Mouse (Mus musculus) hindbrain, embryonic 13.5 days (tissue): ENCODE measurements at regions not wholly inside any gene's neighbourhood (a gene's known extent, or its start where the extent isn't known, plus 50 kb on each side); places are given as distances from the start of the nearest gene placed in this dataset.

Experiments used
- ATAC-seq: fragments of 200-750 bp; cut with Nextera tagmentation; 2 replicates; pipeline ENCODE4 v1.8.0; 2017; ENCODE audit warnings: moderate TSS enrichment; ENCODE audit not compliant: low FRiP score
- H3K27ac ChIP-seq: fragments of 300-500 bp; sonication (generic); 2 replicates; pipeline ENCODE4 v1.5.1; 2015; ENCODE audit warnings: inconsistent platforms, mild to moderate bottlenecking, moderate library complexity
- H3K27me3 ChIP-seq: fragments of 300-500 bp; sonication (generic); 2 replicates; pipeline ENCODE4 v1.6.1; 2015; ENCODE audit warnings: mild to moderate bottlenecking, inconsistent platforms
- H3K36me3 ChIP-seq: fragments of 300-500 bp; sonication (generic); 2 replicates; pipeline ENCODE4 v1.6.1; 2015; ENCODE audit warnings: mild to moderate bottlenecking, inconsistent platforms
- H3K4me1 ChIP-seq: fragments of 300-500 bp; sonication (generic); replicated peaks from 2 replicates; pipeline ENCODE4 v1.6.1; 2015; ENCODE audit warnings: inconsistent platforms
- H3K4me2 ChIP-seq: fragments of 300-500 bp; sonication (generic); 2 replicates; pipeline ENCODE4 v1.6.1; 2015; ENCODE audit warnings: inconsistent platforms, mild to moderate bottlenecking, moderate library complexity
- H3K4me3 ChIP-seq: fragments of 300-500 bp; sonication (generic); 2 replicates; pipeline ENCODE4 v1.5.1; 2015; ENCODE audit warnings: mild to moderate bottlenecking, inconsistent platforms
- H3K9ac ChIP-seq: fragments of 300-500 bp; sonication (generic); 2 replicates; pipeline ENCODE4 v1.6.1; 2015; ENCODE audit warnings: mild to moderate bottlenecking, inconsistent platforms
- H3K9me3 ChIP-seq: fragments of 300-500 bp; sonication (generic); 2 replicates; pipeline ENCODE4 v1.6.1; 2016; ENCODE audit warnings: inconsistent platforms
- WGBS: fragments of 180-500 bp; shearing (Covaris S2); methylation state at CpG from one replicate; pipeline ENCODE4 v1.1.7; 2015; 5-methylcytosine and 5-hydroxymethylcytosine counted together

DNA sequence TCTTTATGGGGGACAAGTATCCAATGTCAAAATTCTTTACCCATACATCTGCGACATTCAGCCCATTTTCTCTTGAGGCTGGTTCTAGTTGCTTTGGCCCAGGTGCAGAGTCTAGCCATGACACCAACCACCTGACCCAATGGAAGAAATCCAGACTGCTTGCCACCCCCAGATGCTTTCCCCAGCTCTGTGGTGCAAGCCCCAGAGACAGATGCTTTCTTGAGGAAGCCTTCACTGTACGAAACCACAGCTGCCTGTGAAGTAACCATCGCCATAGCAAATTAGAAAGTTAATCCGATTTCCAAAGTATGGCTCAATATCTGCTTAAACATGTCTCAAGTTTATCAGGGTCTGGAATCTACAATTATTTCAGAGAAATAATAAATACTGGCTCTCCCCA, 138.5 kb downstream of the Arrdc4 start:
- no peak overlapping the region for H3K4me2 ChIP-seq
- no peak overlapping the region for H3K9ac ChIP-seq
- no peak overlapping the region for H3K27ac ChIP-seq
- H3K4me3 ChIP-seq: no peak overlapping the region
- no peaks in the 10 kb centered on the region for H3K4me1 ChIP-seq
- no peaks in the 10 kb centered on the region for H3K36me3 ChIP-seq
- no peaks in the 10 kb centered on the region for H3K27me3 ChIP-seq
- no peaks in the 10 kb centered on the region for H3K9me3 ChIP-seq
- WGBS: 91% methylated on average over 4 of the region's 4 CpGs
- ATAC-seq: no peak

DNA sequence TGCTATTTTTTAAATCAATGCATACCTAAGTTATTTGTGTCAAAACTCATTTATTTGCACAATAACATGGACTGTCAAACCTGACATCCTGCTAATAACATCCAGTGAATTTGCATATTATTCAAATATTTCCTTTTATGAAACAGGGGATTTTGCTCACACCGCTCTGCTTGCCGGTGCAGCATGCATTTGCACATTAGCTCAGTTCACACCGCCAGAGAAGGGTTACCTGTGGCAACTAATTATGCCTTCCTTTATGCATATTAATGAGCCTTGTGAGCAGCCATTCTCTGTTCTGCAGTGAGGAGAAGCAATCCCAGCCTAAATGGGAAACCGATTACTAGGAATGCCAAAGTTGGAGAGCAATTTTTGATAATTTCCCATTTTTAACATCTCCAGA, 141.9 kb downstream of the Arrdc4 start:
- H3K4me1 ChIP-seq: no peaks in the 10 kb centered on the region
- H3K36me3 ChIP-seq: no peaks in the 10 kb centered on the region
- peak; percentile 68; the same call in 1 of the 2 replicates for ATAC-seq
- H3K4me3 ChIP-seq: no peak overlapping the region
- H3K9ac ChIP-seq: no peak overlapping the region
- H3K27me3 ChIP-seq: no peaks in the 10 kb centered on the region
- no peak overlapping the region for H3K4me2 ChIP-seq
- H3K27ac ChIP-seq: peak overlapping the region; percentile 12; the same call in 1 of the 2 replicates
- no peaks in the 10 kb centered on the region for H3K9me3 ChIP-seq
- 38% methylated on average over 4 of the region's 4 CpGs for WGBS

DNA sequence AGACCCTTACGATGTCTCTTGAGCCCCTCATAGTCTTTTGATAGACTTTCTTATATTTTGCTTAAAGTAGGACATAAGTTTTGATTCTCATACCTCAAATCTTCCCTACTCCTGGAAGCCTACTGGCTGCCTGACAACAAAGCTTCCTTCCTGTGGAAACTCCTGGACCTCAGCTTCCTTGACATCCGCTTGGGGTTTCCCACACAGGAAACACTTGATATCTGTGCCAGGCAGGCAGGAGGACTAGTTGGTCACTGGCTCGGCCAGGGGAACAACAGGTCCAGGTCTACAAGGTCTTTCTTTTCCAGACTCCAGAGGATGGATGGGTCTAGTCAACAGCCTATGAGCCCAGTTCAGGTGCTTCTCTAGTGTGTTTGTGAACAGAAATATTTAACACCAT, 142.8 kb downstream of the Arrdc4 start:
- Histone ChIP-seq H3K4me3 (no peak overlapping the region), H3K27me3 (no peaks in the 10 kb centered on the region), H3K4me2 (no peak overlapping the region), H3K36me3 (no peaks in the 10 kb centered on the region), H3K9ac (no peak overlapping the region), H3K27ac (no peak overlapping the region), H3K4me1 (no peaks in the 10 kb centered on the region), H3K9me3 (no peaks in the 10 kb centered on the region)
- WGBS: 98% methylated on average over 3 of the region's 3 CpGs
- ATAC-seq: no peak

DNA sequence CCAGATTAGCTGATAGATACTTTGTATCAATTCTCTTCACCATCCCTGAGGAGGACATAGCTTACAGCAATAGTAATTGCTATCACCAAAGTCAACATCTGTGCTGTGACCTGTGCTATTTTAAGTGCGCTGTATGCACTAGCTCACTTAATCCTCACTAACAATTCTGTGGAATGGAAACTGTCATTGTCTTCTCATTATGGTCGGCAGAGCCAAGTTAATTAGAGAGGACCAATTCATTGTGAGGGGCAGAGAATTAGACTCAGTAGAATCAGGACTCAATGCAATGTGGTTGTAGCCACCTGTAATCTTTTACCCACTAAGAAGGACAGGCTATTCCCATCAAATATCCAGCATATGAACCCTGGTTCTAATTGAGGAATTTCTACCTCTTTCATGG, 145.3 kb downstream of the Arrdc4 start:
- H3K27ac ChIP-seq: no peak overlapping the region
- no peaks in the 10 kb centered on the region for H3K27me3 ChIP-seq
- H3K9me3 ChIP-seq: no peaks in the 10 kb centered on the region
- no peak overlapping the region for H3K9ac ChIP-seq
- H3K4me3 ChIP-seq: no peak overlapping the region
- H3K4me1 ChIP-seq: no peaks in the 10 kb centered on the region
- no peak for ATAC-seq
- 79% methylated on average over 2 of the region's 2 CpGs for WGBS
- H3K36me3 ChIP-seq: no peaks in the 10 kb centered on the region
- no peak overlapping the region for H3K4me2 ChIP-seq

DNA sequence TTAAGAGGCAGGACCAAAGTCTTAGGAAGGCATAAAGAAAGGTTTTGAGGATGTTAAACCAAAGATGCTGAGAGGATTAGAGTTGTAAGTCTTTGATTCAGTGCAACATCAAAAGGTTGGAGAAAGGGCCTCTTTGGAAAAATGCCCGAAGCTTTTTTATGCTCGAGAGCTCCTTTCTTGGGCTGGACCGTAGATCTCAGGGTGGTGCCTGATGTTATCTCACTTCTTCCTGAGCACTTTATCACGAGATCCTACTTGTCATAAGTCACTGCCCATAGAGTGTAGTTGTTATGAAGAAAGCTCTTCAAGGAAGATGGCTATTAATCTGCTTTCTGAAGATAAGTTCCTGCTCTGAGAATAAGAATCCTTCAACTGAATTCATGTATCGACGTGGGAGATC, 147.0 kb downstream of the Arrdc4 start:
- Histone ChIP-seq H3K9ac (no peak overlapping the region), H3K4me2 (no peak overlapping the region), H3K27ac (no peak overlapping the region), H3K36me3 (no peaks in the 10 kb centered on the region), H3K4me3 (no peak overlapping the region), H3K4me1 (no peaks in the 10 kb centered on the region), H3K9me3 (no peaks in the 10 kb centered on the region), H3K27me3 (no peaks in the 10 kb centered on the region)
- ATAC-seq: no peak
- 83% methylated on average over 6 of the region's 6 CpGs for WGBS

DNA sequence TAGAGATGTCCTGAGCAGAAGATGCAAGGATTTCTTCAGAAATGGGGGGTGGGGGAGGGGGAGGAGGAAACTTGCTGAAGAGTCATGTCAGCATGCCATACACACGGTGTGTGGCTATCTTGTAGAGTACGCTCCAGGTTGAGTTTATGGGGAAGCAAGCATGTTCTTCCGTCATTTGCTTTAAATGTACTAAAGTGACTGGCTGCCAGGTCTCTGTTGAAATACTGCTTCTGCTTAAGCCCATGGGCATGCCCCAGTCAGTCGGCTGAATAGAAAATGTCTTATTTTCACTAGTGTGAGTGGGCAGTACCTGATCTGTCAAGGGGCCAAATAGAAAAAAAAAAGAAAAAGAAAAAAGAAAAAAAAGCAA, 155.0 kb downstream of the Arrdc4 start:
- peak overlapping the region; percentile 26 for H3K4me2 ChIP-seq
- no peaks in the 10 kb centered on the region for H3K27me3 ChIP-seq
- H3K4me1 ChIP-seq: peaks cover 14% of the 10 kb centered on the region
- 74% methylated on average over 4 of the region's 4 CpGs for WGBS
- H3K27ac ChIP-seq: no peak overlapping the region
- no peak overlapping the region for H3K9ac ChIP-seq
- ATAC-seq: no peak
- no peaks in the 10 kb centered on the region for H3K9me3 ChIP-seq
- H3K4me3 ChIP-seq: no peak overlapping the region
- no peaks in the 10 kb centered on the region for H3K36me3 ChIP-seq

DNA sequence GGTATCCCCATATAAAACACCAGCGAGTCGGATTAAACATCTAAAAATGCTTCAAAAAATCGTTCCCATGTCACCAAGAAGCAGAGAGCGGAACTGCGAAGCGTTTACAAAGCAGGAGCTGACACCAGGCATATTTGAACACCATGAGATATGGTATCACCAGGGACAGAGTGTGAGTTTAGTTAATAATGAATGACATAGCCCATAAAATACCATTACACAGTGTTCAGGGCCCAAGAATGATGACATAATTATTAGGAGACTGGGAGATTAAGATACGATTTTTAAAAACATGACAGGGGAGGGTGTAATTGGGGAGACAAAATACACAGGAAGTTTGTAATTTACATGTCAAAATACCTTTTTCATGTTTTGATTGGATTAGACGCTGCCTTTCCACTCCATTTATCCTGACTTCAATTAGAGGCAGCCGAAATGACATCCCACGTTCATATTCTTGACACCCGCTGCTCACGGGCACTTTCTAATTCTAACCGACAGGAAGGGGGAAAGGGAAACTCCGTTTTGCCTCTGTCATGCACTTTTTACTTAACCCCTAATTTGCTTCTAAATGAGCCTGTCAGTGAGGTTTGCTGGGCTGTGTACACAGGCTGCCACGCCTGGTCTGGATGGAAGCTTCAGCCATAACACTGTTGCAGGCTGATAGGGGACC, 155.6 kb downstream of the Arrdc4 start:
- H3K4me2 ChIP-seq: peak overlapping the region; percentile 26
- WGBS: 37% methylated on average over 15 of the region's 15 CpGs
- H3K4me1 ChIP-seq: peaks cover 14% of the 10 kb centered on the region
- H3K27ac ChIP-seq: no peak overlapping the region
- no peaks in the 10 kb centered on the region for H3K27me3 ChIP-seq
- no peak overlapping the region for H3K9ac ChIP-seq
- no peak overlapping the region for H3K4me3 ChIP-seq
- no peaks in the 10 kb centered on the region for H3K36me3 ChIP-seq
- peak; percentile 52; the same call in 1 of the 2 replicates for ATAC-seq
- H3K9me3 ChIP-seq: no peaks in the 10 kb centered on the region

DNA sequence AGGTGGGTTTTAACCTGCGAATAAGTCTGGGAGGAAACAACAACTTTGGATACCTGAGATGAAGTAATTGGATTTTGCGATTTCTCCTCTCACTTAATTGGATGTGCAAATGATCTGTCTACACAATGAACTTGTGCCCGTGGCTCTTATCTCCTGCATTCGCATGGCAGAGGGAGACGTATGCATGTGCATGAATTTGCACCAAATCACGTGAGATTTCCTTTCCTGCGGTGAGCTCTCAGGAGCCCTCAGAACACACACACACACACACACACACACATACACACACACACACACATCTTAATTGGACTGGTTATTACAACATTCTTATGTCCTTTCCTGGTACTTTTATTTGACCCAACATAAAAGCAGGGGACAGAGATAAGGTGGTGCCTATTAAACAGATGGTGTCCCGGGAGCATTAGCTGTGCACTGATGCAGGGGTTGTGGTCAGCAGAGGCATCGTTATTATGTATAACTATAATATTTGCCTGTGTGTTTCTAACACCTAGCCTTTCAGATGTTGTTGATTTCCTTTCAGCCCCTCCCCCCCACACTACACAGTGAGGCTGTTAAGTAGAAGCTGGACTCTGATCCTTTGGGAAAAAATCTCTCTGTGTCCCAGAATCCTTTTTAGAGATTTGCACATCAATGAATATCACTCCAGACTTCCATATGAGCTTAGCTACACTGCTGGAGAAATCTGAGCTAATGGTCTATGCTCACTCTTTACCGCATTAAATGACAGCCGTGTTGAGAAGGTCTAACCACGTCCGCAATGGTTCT, 166.3 kb downstream of the Arrdc4 start:
- H3K4me2 ChIP-seq: no peak overlapping the region
- H3K36me3 ChIP-seq: no peaks in the 10 kb centered on the region
- peaks cover 6% of the 10 kb centered on the region; the same call in 1 of the 2 replicates for H3K4me1 ChIP-seq
- H3K27me3 ChIP-seq: peaks cover 14% of the 10 kb centered on the region
- H3K27ac ChIP-seq: no peak overlapping the region
- no peak for ATAC-seq
- no peak overlapping the region for H3K9ac ChIP-seq
- H3K4me3 ChIP-seq: no peak overlapping the region
- H3K9me3 ChIP-seq: no peaks in the 10 kb centered on the region
- WGBS: 74% methylated on average over 13 of the region's 13 CpGs

DNA sequence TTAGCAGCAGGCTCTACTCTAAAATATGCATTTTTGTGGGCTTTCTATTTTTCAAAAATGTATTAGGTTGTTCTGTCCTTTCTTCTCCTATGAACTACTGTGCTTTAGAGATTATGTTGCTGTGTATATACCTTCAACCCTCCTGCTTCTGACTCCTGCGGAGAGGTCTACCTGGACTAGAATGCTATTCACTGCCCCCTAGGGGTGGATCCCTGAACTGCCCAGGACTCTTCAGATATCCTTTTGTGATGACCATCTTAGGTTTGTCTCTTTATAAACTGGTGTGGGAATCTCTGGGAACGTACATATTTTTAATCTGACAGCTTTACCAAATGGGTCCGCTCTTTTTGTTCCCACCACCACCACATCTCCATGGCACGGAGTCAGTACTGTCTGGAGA, 168.4 kb downstream of the Arrdc4 start:
- Histone ChIP-seq H3K9me3 (no peaks in the 10 kb centered on the region), H3K4me1 (peaks cover 6% of the 10 kb centered on the region; the same call in 1 of the 2 replicates), H3K4me2 (no peak overlapping the region), H3K27me3 (peaks cover 16% of the 10 kb centered on the region), H3K9ac (no peak overlapping the region), H3K36me3 (no peaks in the 10 kb centered on the region), H3K27ac (no peak overlapping the region), H3K4me3 (no peak overlapping the region)
- ATAC-seq: no peak
- 33% methylated on average over 4 of the region's 4 CpGs for WGBS

DNA sequence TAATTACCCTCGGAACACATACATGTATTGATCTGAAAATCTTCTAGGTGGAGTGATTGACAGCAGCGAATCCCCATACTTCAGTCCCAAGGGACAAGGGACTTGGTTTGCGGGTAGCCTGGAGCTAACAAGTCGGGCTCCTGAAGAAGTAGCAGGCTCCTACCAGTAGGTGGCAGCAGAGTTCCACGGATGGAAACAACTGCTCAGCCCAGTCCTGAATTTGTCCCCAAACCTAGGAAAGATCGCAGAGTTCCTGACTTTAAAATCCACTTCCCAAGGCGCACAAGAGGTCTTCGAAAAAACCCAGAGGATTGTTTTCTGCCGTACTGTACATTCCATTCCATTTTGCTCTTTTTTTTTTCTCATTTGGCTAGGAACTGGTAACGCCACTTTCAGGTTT, 169.4 kb downstream of the Arrdc4 start:
- 0 out of 2 replicates have a peak, but pooled peaks have one; percentile 71 for ATAC-seq
- Histone ChIP-seq H3K27ac (no peak overlapping the region), H3K4me2 (peak overlapping the region; percentile 39), H3K9me3 (no peaks in the 10 kb centered on the region), H3K4me1 (peaks cover 6% of the 10 kb centered on the region; the same call in 1 of the 2 replicates), H3K9ac (no peak overlapping the region), H3K36me3 (no peaks in the 10 kb centered on the region), H3K27me3 (peaks cover 16% of the 10 kb centered on the region), H3K4me3 (no peak overlapping the region)
- 13% methylated on average over 10 of the region's 10 CpGs for WGBS

DNA sequence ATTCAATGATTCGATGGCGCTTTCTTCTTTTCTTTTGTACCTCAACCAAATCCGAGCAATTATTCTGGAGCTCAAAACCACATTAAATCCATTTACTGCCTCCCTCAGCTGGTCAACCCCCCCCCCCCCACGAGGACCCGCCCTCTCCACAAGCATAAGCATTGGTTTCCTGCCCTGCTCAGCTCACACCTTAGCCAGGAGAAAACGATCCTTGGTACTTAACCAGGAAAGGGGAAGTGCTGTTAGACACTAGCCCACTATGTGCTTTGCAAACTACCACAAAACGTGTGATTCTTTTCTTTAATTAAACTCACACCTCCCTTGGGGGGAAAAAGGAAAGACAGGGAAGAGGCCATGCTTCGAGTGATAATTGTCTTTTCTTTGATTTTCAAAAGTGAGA, 169.8 kb downstream of the Arrdc4 start:
- 53% methylated on average over 8 of the region's 8 CpGs for WGBS
- no peak overlapping the region for H3K4me2 ChIP-seq

DNA sequence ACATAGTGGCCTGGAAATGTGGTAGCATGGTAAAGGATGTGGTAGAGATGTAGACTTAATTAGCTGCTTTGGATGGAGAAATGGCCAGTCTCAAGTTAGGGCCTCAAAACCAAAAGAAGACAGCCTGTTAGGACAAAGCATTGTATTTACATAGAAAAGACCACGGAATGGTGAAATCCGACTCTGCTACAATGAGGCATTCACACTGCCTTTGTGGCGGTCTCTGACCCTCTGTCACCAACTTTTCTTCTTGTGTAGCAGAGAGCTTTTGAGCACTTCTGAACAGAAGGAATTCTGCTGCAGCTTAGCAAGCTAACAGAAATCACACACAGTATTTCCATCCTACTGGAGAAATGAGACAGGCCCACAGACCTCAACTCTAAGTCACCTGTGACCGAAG, 177.7 kb downstream of the Arrdc4 start:
- H3K27me3 ChIP-seq: no peaks in the 10 kb centered on the region
- no peak overlapping the region for H3K4me3 ChIP-seq
- 37% methylated on average over 4 of the region's 4 CpGs for WGBS
- H3K4me2 ChIP-seq: no peak overlapping the region
- no peaks in the 10 kb centered on the region for H3K9me3 ChIP-seq
- no peak overlapping the region for H3K27ac ChIP-seq
- H3K36me3 ChIP-seq: no peaks in the 10 kb centered on the region
- no peak overlapping the region for H3K9ac ChIP-seq
- H3K4me1 ChIP-seq: peaks cover 4% of the 10 kb centered on the region
- no peak for ATAC-seq

More for the DNA sequence above, 169.8 kb downstream of the Arrdc4 start:
- Histone ChIP-seq H3K36me3 (no peaks in the 10 kb centered on the region), H3K27ac (no peak overlapping the region), H3K27me3 (peaks cover 16% of the 10 kb centered on the region), H3K9me3 (no peaks in the 10 kb centered on the region), H3K9ac (no peak overlapping the region), H3K4me1 (peaks cover 6% of the 10 kb centered on the region; the same call in 1 of the 2 replicates), H3K4me3 (no peak overlapping the region)
- ATAC-seq: no peak

DNA sequence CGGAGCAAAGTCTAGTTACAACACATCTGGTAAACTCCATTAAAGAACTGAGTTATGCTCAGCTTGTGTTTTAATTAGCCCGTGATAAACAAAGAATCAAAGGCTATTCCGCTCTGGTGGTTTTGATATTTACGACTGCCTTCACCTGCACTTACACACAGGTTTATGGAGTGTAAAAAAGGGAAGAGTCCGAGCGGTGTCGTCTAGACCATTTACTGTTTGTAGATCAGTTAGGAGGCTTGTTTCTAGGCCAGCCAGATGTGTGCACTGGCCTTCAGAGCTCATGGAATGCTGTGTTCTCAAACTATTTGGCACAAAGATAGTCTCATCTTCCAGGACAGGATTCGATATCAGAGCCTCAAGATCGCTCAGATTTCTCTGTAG, 180.9 kb downstream of the Arrdc4 start:
- Histone ChIP-seq H3K36me3 (no peaks in the 10 kb centered on the region), H3K9ac (no peak overlapping the region), H3K4me3 (no peak overlapping the region), H3K27me3 (no peaks in the 10 kb centered on the region), H3K4me1 (peaks cover 4% of the 10 kb centered on the region), H3K27ac (no peak overlapping the region), H3K9me3 (no peaks in the 10 kb centered on the region), H3K4me2 (no peak overlapping the region)
- no peak for ATAC-seq
- 90% methylated on average over 9 of the region's 9 CpGs for WGBS
